Mouse (Mus musculus): ENCODE measurements around the gene Rxrg. TPM values are rescaled to one million over a fixed set of nuclear protein-coding genes. Genes with fewer than 3 reads are reported as not detected.
A peak's percentile ranks its signal among the peaks of the same experiment; 100 is the strongest.

Gene Rxrg
- polyA plus RNA-seq, 1 experiment from 2014 or later: 0.16 TPM

- Histone ChIP-seq H3K9me3 (ENCODE audit: control insufficient read depth) (no peaks in the 10 kb centered on the region), H3K4me3 (ENCODE audit: low read depth, low read length) (no peak overlapping the region), H3K4me2 (replicated peaks; ENCODE audit: low read depth) (no peak overlapping the region), H3K4me1 (replicated peaks; ENCODE audit: control insufficient read depth, insufficient read depth, low read length) (no peaks in the 10 kb centered on the region), H3K27me3 (replicated peaks; ENCODE audit: control insufficient read depth, insufficient read depth, low read length) (no peaks in the 10 kb centered on the region), H3K9ac (ENCODE audit: low read depth, low read length) (no peak overlapping the region), H3K36me3 (ENCODE audit: control insufficient read depth, insufficient read depth) (no peaks in the 10 kb centered on the region), H3K27ac (ENCODE audit: low read depth, low read length) (no peak overlapping the region)
- ATAC-seq: no peak
- WGBS: 15% methylated on average over 3 of the region's 3 CpGs
- TF ChIP-seq CTCF (IDR thresholded peaks at IDR 0.05; ENCODE audit: low read depth): peak; percentile 99
These were observed 38.8 kb downstream of the Rxrg start for GRCm38 (mm10) chr1:167636948-167637347.

DNA sequence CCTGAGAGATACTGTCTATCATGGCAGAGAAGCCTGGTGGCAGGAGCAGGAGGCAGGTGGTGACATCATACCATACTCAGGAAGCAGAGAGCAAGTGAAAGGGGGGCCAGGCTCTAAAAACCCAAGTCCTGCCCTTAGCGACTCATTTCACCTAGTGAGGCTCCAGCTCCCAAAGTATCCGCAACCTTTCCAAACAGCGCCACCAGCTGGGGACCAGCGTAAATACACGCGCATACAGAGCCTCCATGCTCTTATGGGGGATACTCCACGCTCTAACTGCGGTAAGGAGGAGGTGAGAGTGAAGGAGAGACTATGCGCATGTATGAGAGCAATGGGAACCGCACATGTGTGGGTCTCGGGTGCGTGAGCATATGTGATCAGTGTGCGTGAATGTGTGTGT is 39.9 kb downstream of the Rxrg start:
- H3K9me3 ChIP-seq (ENCODE audit: control insufficient read depth): no peaks in the 10 kb centered on the region
- TF ChIP-seq CTCF (IDR thresholded peaks at IDR 0.05; ENCODE audit: low read depth): peak; percentile 72
- no peak for ATAC-seq
- WGBS: 26% methylated on average over 13 of the region's 13 CpGs
- H3K4me3 ChIP-seq (ENCODE audit: low read depth, low read length): no peak overlapping the region
- H3K27me3 ChIP-seq (replicated peaks; ENCODE audit: control insufficient read depth, insufficient read depth, low read length): no peaks in the 10 kb centered on the region
- no peak overlapping the region for H3K27ac ChIP-seq (ENCODE audit: low read depth, low read length)
- no peak overlapping the region for H3K4me2 ChIP-seq (replicated peaks; ENCODE audit: low read depth)
- no peaks in the 10 kb centered on the region for H3K4me1 ChIP-seq (replicated peaks; ENCODE audit: control insufficient read depth, insufficient read depth, low read length)
- H3K9ac ChIP-seq (ENCODE audit: low read depth, low read length): no peak overlapping the region
- no peaks in the 10 kb centered on the region for H3K36me3 ChIP-seq (ENCODE audit: control insufficient read depth, insufficient read depth)

DNA sequence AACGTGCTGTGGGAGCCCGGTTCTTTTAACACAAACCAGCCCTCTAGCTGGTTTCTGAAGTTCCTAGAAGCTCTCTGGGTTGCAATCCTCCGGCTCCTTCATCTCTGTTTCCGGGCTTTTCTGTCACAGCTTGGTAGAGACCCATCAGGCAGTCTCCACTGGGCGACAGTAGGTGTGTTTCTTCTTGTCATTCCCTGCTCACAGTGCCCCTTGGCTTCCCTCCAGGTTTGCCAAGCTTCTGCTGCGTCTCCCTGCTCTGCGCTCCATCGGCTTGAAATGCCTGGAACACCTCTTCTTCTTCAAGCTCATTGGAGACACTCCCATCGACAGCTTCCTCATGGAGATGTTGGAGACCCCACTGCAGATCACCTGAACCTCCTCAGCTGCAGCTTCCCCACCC is 40.7 kb downstream of the Rxrg start:
- WGBS: 54% methylated on average over 9 of the region's 9 CpGs
- TF ChIP-seq CTCF (IDR thresholded peaks at IDR 0.05; ENCODE audit: low read depth): no peak
- Histone ChIP-seq H3K27me3 (replicated peaks; ENCODE audit: control insufficient read depth, insufficient read depth, low read length) (no peaks in the 10 kb centered on the region), H3K4me2 (replicated peaks; ENCODE audit: low read depth) (no peak overlapping the region), H3K36me3 (ENCODE audit: control insufficient read depth, insufficient read depth) (no peaks in the 10 kb centered on the region), H3K27ac (ENCODE audit: low read depth, low read length) (no peak overlapping the region), H3K9ac (ENCODE audit: low read depth, low read length) (no peak overlapping the region), H3K4me3 (ENCODE audit: low read depth, low read length) (no peak overlapping the region), H3K4me1 (replicated peaks; ENCODE audit: control insufficient read depth, insufficient read depth, low read length) (no peaks in the 10 kb centered on the region), H3K9me3 (ENCODE audit: control insufficient read depth) (no peaks in the 10 kb centered on the region)
- ATAC-seq: no peak

GRCm38 (mm10) chr1:167644866-167645537 is 46.8 kb downstream of the Rxrg start:
- Histone ChIP-seq H3K4me2 (replicated peaks; ENCODE audit: low read depth) (no peak overlapping the region), H3K4me3 (ENCODE audit: low read depth, low read length) (no peak overlapping the region), H3K9me3 (ENCODE audit: control insufficient read depth) (no peaks in the 10 kb centered on the region), H3K27me3 (replicated peaks; ENCODE audit: control insufficient read depth, insufficient read depth, low read length) (no peaks in the 10 kb centered on the region), H3K4me1 (replicated peaks; ENCODE audit: control insufficient read depth, insufficient read depth, low read length) (no peaks in the 10 kb centered on the region), H3K36me3 (ENCODE audit: control insufficient read depth, insufficient read depth) (no peaks in the 10 kb centered on the region), H3K9ac (ENCODE audit: low read depth, low read length) (no peak overlapping the region), H3K27ac (ENCODE audit: low read depth, low read length) (no peak overlapping the region)
- 18% methylated on average over 16 of the region's 16 CpGs for WGBS
- ATAC-seq: no peak
- peak; percentile 90 for TF ChIP-seq CTCF (IDR thresholded peaks at IDR 0.05; ENCODE audit: low read depth)

GRCm38 (mm10) chr1:167648670-167649069 is 50.5 kb downstream of the Rxrg start:
- WGBS: 93% methylated on average over 3 of the region's 3 CpGs

DNA sequence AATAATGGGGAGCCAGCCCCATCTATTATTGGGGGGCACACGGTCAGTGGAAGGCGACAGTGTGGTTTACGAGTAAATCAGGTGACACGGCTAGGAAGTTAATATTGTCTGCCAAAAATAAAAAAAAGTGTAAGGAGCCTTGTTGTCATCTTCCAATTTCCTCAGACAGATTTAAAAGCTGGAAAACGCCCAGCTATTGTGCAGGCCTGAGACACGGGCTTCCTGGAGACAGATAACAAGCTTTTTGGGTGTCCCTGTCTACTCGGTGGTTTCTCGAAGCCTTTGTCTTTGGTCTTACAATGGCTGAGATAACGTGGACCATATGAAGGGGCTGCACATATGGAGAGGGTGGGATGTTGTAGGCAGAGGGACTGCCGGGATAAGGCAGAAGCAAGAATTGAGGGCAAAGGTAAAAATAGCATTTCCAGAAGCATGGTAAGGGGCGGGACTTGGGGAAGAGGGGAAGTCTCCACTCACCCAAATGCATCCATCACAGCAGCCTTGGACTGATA is 51.0 kb downstream of the Rxrg start:
- Histone ChIP-seq H3K9me3 (ENCODE audit: control insufficient read depth) (no peaks in the 10 kb centered on the region), H3K36me3 (ENCODE audit: control insufficient read depth, insufficient read depth) (no peaks in the 10 kb centered on the region), H3K4me3 (ENCODE audit: low read depth, low read length) (no peak overlapping the region), H3K27me3 (replicated peaks; ENCODE audit: control insufficient read depth, insufficient read depth, low read length) (no peaks in the 10 kb centered on the region), H3K9ac (ENCODE audit: low read depth, low read length) (no peak overlapping the region), H3K4me2 (replicated peaks; ENCODE audit: low read depth) (no peak overlapping the region), H3K4me1 (replicated peaks; ENCODE audit: control insufficient read depth, insufficient read depth, low read length) (no peaks in the 10 kb centered on the region), H3K27ac (ENCODE audit: low read depth, low read length) (no peak overlapping the region)
- TF ChIP-seq CTCF (IDR thresholded peaks at IDR 0.05; ENCODE audit: low read depth): no peak
- 75% methylated on average over 11 of the region's 11 CpGs for WGBS
- no peak for ATAC-seq

More at GRCm38 (mm10) chr1:167648670-167649069, 50.5 kb downstream of the Rxrg start:
- no peaks in the 10 kb centered on the region for H3K9me3 ChIP-seq (ENCODE audit: control insufficient read depth)
- H3K4me2 ChIP-seq (replicated peaks; ENCODE audit: low read depth): no peak overlapping the region
- H3K4me1 ChIP-seq (replicated peaks; ENCODE audit: control insufficient read depth, insufficient read depth, low read length): no peaks in the 10 kb centered on the region
- H3K4me3 ChIP-seq (ENCODE audit: low read depth, low read length): no peak overlapping the region
- no peak overlapping the region for H3K27ac ChIP-seq (ENCODE audit: low read depth, low read length)
- no peak for ATAC-seq
- H3K36me3 ChIP-seq (ENCODE audit: control insufficient read depth, insufficient read depth): no peaks in the 10 kb centered on the region
- H3K9ac ChIP-seq (ENCODE audit: low read depth, low read length): no peak overlapping the region
- no peak for TF ChIP-seq CTCF (IDR thresholded peaks at IDR 0.05; ENCODE audit: low read depth)
- no peaks in the 10 kb centered on the region for H3K27me3 ChIP-seq (replicated peaks; ENCODE audit: control insufficient read depth, insufficient read depth, low read length)

All from intestine, postnatal 0 days (tissue).